Mouse (Mus musculus): Measurements from ENCODE around the gene Pla2g16.

Pla2g16 gene

DNA sequence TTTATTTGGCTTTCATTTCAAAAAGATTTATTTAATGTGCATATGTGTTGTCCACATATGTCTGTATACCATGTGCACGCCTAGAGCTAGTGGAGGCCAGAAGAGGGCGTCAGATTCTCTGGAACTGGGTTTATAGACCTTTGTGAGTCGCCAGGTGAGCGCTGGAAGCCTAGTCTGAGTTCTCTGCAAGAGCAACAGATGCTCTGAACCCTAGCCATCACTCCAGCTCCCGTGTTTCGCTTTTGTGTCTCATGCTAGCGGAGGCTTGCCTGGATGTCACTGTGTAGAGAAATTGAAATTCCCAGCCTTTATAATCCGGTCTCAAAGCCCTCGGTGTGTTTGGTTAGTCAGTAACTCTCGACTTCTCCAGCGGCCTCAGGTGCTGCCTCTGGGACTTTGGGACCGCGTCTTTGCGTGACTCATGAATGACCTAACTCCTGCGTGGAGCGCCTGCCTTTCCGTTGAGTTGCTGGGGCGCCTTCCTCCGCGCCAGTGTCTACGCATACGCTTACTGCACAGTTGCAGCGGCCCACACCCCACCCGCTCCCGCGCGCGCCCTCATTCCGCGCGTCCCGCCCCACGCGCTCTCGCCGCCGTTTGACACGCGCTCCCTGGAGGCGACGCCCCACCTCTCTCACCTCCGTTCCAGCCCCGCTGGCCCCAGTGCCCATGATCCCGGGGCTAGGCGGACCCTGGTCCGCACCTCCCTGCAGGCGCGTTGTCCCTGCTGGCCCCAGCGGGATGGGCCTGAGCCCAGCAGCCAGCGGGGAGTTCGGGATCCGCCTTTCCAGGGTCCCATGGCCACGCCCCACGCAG, 54.9 kb downstream of the Pla2g16 start, which contains the start of gene Hrasls5:
TSS of gene Hrasls5 (plus strand) at position 600 of the 816 bp plus-strand sequence.
- DNase-seq (ENCODE audit: low spot score in 2 of 2): peak in 1 of 2 experiments; percentile 62

DNA sequence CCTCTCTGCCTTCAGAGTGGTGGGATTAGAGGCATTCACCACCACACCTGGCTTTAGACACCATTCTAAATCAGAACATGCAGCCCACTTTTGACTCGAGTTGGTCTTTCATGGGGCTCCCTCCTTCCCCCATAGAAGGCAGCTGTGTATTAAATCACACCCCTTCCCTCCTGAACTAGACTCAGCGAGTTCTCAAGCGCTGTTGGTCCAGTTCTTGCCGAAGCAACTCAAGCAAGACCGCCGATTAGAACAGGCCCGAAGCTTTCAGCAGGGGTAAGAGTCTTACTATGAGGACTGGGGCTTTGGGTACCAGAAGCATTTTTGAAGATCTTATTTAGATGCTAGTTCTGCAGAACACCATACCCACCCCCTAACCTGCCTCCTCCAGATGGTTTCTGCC, 55.9 kb downstream of the Pla2g16 start:
- no peak for DNase-seq (ENCODE audit: low spot score in 2 of 2)

DNA sequence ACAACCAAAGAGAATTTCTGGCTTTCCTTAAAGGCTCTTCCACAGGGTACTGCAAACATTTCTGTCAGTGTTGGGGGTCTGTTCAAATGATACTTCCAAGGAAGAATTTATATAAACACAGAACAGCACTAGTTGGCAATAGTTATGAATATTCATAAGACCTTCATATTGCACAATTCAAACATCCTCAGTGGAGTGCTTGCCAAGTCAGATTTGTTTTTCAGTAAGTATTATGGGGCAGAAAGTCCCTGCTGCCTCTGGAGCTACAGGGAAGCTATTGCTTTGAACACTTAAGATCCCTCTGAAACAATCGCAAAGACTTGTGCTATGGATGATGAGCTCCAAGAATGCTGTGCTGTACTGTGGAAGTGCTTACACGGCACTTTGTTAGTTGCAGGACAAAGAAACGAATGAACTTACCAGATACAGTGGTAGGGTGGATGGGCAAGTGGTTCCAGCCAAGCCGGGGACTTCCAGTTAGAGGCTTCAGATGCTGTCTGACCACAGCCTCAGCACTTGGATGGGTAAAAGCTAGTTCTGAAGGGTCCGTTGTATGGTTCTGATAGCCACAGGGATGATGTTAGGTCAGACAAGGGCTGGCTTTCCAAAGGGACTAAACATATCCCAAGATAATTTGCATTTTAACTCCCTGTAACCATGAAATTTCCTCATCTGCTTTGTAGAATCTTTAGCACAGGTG, 59.1 kb downstream of the Pla2g16 start:
- DNase-seq (ENCODE audit: low spot score in 2 of 2): no peak

DNA sequence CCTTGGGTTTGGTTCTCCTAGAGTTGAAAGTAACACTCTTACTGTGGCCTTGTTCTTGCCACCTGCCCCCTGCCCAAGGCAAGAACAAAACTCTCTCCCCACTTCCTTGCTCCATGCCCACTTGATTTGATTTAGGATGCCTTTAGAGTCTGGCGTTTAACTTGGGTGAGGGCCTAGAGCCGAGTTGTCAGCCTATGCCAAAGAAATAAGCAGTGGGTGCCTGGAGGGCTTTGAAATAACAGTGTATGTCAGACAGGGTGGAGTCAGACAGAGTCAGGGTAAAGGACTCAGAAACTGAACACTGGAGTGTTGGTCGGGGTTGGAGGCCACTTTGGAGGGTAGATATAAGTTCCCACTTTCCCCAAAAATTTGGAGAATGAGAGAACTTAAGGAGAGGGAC, 59.8 kb downstream of the Pla2g16 start:
- no peak for DNase-seq (ENCODE audit: low spot score in 2 of 2)

DNA sequence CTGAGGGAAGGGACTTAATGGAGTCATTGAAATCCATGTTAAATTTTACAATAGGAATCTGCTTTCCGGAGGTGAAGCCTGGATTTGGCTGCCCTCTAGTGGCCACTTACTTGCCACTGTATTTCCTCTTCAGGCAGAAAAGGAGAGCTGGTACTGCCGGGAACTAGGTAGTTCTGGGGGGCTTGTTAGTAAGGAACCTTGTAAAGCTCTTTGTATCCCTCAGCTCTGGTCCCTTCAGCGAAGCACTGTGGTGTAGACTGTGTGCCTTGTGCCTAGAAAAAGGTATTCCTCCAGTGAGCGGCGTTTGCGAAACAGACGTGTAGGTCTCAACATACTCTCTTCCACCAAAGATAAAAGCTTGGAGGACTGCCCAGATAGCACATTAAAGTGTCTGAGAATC, 60.4 kb downstream of the Pla2g16 start:
- peak in 1 of 2 experiments; percentile 75 for DNase-seq (ENCODE audit: low spot score in 2 of 2)

DNA sequence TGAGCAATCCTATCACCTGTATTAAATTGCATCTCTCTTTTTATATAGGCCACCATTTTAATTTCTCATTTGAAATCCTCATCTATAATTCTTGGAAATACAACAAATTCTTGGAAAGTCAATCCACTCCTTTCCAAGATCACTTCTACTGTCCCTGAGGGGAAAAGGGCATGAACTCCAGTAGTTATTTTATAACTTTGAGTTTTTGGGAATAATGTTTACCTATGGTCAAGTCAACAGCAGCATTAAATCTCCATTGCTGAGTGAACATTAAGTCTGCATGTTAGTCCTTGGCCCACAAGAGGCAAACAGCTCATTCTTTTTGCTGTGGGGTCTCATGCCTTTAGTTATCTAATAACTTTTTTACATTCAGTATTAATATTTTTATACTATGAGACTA, 75.8 kb downstream of the Pla2g16 start:
- DNase-seq (ENCODE audit: low spot score in 2 of 2): no peak

DNA sequence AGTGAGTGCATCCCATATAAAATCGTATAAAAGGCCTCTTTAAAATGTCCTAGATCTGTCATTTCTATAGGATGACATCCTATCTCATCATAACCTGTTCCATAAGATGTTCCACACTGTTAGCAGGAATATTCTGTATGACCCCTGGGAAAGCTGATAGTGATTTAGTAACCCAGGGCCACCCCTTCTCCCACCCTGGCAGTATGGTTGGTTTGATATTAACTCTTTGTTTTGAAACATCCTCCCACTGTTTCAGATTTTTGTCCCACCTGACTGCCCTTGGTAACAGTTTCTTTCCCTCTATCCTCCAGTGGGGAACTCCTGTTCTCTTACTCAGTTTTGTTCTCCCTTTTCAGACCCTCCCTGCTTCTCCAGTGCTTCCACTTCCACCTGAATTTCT, 76.5 kb downstream of the Pla2g16 start:
- DNase-seq (ENCODE audit: low spot score in 2 of 2): no peak

Data from left cerebral cortex, adult 9 months (tissue).